Mouse (Mus musculus) ES-E14 (cell line): ENCODE results near the gene Itpr2. TPM values are rescaled to one million over a fixed set of nuclear protein-coding genes. Genes with fewer than 3 reads are reported as not detected.
A peak's percentile ranks its signal among the peaks of the same experiment; 100 is the strongest.

Experiments used
- DNase-seq: peaks from one replicate; pipeline ENCODE4 v3.0.0-alpha.2; 2013; ENCODE audit warnings: low read depth, low spot score
- H3K27ac ChIP-seq: 2 replicates; pipeline ENCODE4 v1.5.1; 2012; ENCODE audit warnings: low read depth, mild to moderate bottlenecking, low read length, moderate library complexity, mixed read lengths; ENCODE audit not compliant: poor library complexity, insufficient read depth, severe bottlenecking
- H3K36me3 ChIP-seq: 2 replicates; pipeline ENCODE4 v1.6.1; 2012; ENCODE audit warnings: mild to moderate bottlenecking, low read length, moderate library complexity, mixed read lengths; ENCODE audit not compliant: control insufficient read depth, poor library complexity, insufficient read depth, severe bottlenecking
- H3K4me1 ChIP-seq, 2 experiments: fragments of 150-350 bp in 1 of 2; sonication (generic) in 1 of 2; 2 replicates each; pipeline ENCODE4 v1.6.1; 2012; ENCODE audit warnings: low read length in 2 of 2, mild to moderate bottlenecking in 1 of 2, mixed read lengths in 1 of 2; ENCODE audit not compliant: control insufficient read depth in 2 of 2, insufficient read depth in 2 of 2, poor library complexity in 1 of 2
- H3K4me3 ChIP-seq, 2 experiments: fragments of 150-350 bp in 1 of 2; sonication (generic) in 1 of 2; 2 replicates each; pipeline ENCODE4 v1.5.1; 2012; ENCODE audit warnings: low read length in 2 of 2, low read depth in 1 of 2, mild to moderate bottlenecking in 1 of 2, mixed read lengths in 1 of 2; ENCODE audit not compliant: insufficient read depth in 1 of 2, poor library complexity in 1 of 2, severe bottlenecking in 1 of 2
- H3K9ac ChIP-seq: 2 replicates; pipeline ENCODE4 v1.6.1; 2012; ENCODE audit warnings: low read depth, mild to moderate bottlenecking, low read length, mixed read lengths; ENCODE audit not compliant: poor library complexity, insufficient read depth, severe bottlenecking
- H3K9me3 ChIP-seq: fragments of 150-350 bp; sonication (generic); 2 replicates; pipeline ENCODE4 v1.6.1; 2012; ENCODE audit warnings: low read depth, mild to moderate bottlenecking, low read length; ENCODE audit not compliant: control insufficient read depth, insufficient read depth
- CHD2 ChIP-seq: IDR thresholded peaks from 2 replicates; pipeline ENCODE4 v1.6.1; 2014; ENCODE audit warnings: mild to moderate bottlenecking, low read depth, low read length, inconsistent platforms
- HCFC1 ChIP-seq: IDR thresholded peaks from 2 replicates; pipeline ENCODE4 v1.6.1; 2012; ENCODE audit warnings: low read length, inconsistent platforms, borderline replicate concordance; ENCODE audit not compliant: insufficient read depth
- MAFK ChIP-seq: IDR thresholded peaks from 2 replicates; pipeline ENCODE4 v1.6.1; 2014; ENCODE audit warnings: mild to moderate bottlenecking, low read depth, low read length, inconsistent platforms; ENCODE audit not compliant: insufficient read depth
- ZC3H11A ChIP-seq: IDR thresholded peaks from 2 replicates; pipeline ENCODE4 v1.6.1; 2012; ENCODE audit warnings: low read depth, mild to moderate bottlenecking, inconsistent platforms, low read length, borderline replicate concordance
- ZNF384 ChIP-seq: IDR thresholded peaks from 2 replicates; pipeline ENCODE4 v1.6.1; 2012; ENCODE audit warnings: low read depth, low read length, inconsistent platforms
- in situ Hi-C, 2 experiments: fragments of 600-800 bp; cut with MboI; formaldehyde crosslinking; loops; one replicate each; pipeline ENCODE4 v1.15.1; 2025; ENCODE audit warnings: low sequenced_read_pairs in 2 of 2, inconsistent platforms in 1 of 2; ENCODE audit not compliant: unreplicated experiment in 2 of 2
- total RNA-seq: library from RNA; depleted of rRNA; stranded (reverse); fragments of 300-350 nt; gene quantifications from 2 replicates; pipeline ENCODE4 v1.2.3, GENCODE M21; 2012

Itpr2 gene
- total RNA-seq, 1 experiment: 1.5 TPM

DNA sequence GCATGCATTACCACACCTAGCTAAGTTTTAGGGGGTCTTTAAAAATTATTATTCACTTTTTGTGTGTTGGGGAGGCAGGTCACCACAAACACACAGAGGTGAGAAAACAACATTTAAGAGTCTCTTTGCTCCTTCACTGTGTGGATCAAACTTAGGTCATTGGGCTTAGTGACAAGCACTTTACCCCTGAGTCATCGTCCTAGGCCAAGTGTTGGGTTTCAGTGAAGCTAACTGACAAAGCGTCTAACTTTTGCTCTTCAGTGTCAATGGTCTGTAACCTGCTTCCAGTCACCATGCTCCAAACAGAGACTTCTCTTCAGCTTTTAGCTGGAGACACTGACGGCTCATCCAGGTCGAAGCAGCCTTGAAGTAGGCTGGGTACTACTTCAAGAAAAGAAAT is 31.1 kb upstream of the Itpr2 start:
- no peaks in the 10 kb centered on the region for H3K36me3 ChIP-seq
- no peak overlapping the region for H3K27ac ChIP-seq
- no peak for DNase-seq
- TF ChIP-seq HCFC1: no peak
- TF ChIP-seq MAFK: no peak
- H3K4me1 ChIP-seq: no peaks in the 10 kb centered on the region
- in situ Hi-C loops: no loop called here
- H3K4me3 ChIP-seq: no peak overlapping the region
- no peaks in the 10 kb centered on the region for H3K9me3 ChIP-seq
- H3K9ac ChIP-seq: no peak overlapping the region

DNA sequence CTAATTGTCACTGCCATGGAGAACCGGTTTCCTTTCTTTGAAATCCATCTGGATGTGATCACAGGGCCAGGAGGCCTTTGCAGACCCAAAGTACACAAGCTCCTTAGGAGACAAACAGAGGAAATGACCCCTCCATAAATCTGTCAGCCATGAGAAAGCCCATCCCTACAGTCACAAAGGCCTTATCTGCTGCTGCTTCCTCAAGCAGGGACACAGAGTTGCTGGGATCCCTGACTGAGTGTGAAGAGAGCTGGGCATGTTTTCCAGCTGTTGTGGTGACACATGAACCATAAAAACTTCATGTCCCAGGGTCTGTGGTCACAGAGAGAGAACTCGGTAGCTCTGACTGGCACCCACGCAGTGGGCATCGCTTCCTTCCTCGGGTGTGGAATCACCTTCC is 28.7 kb upstream of the Itpr2 start:
- no peaks in the 10 kb centered on the region for H3K36me3 ChIP-seq
- no peaks in the 10 kb centered on the region for H3K9me3 ChIP-seq
- no peak overlapping the region for H3K9ac ChIP-seq
- TF ChIP-seq MAFK (no peak), CHD2 (no peak), ZNF384 (no peak), HCFC1 (no peak), ZC3H11A (no peak)
- H3K27ac ChIP-seq: no peak overlapping the region
- DNase-seq: no peak
- no peak overlapping the region for H3K4me3 ChIP-seq
- H3K4me1 ChIP-seq: no peaks in the 10 kb centered on the region
- in situ Hi-C loops: no loop called here

DNA sequence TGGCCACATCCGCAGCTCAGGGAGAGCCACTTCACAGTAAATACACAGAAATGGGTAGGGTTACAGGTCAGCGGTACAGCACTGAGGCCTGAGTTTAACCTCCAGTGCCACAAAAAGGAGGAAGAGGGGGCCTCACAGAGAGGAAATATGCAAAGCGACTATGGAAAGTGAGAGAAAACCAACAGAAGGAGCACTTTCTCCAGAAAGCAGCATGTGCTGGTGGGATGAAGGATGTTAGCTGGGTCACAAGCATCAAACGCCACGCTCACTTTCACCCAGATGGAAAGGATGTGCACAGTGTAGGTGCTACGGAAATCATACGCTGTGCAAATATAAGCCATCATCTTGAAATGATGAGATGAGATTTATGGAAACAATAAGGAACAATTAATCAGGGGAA is 28.3 kb upstream of the Itpr2 start:
- in situ Hi-C loops: no loop called here
- Histone ChIP-seq H3K9ac (no peak overlapping the region), H3K36me3 (no peaks in the 10 kb centered on the region), H3K9me3 (no peaks in the 10 kb centered on the region), H3K4me1 (no peaks in the 10 kb centered on the region), H3K4me3 (no peak overlapping the region), H3K27ac (no peak overlapping the region)
- TF ChIP-seq HCFC1 (no peak), MAFK (no peak), ZNF384 (no peak), CHD2 (no peak), ZC3H11A (no peak)
- no peak for DNase-seq

DNA sequence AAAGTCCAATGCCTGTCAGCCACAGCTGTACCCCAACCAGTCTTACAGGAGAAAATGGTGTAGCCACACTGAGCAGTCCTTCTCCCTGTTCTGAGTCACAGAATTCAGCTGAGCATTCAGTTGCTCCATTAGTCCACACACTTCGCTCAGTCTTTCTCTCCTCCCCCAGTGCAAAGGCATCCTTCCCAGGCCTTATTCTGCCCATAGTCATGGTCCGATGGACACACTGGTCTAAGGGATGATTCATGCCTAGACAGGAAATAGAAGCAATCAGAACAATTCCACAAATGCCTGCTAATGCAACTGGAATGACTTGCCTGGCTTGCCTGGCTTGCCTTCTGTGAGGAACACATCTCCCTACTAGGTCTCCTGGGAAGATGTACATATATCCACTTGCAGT is 25.5 kb upstream of the Itpr2 start:
- H3K9me3 ChIP-seq: no peaks in the 10 kb centered on the region
- no peak for DNase-seq
- no peaks in the 10 kb centered on the region for H3K36me3 ChIP-seq
- H3K27ac ChIP-seq: no peak overlapping the region
- H3K4me1 ChIP-seq: no peaks in the 10 kb centered on the region
- no peak overlapping the region for H3K9ac ChIP-seq
- in situ Hi-C loops: no loop called here
- TF ChIP-seq MAFK (no peak), CHD2 (no peak), ZC3H11A (no peak), HCFC1 (no peak), ZNF384 (no peak)
- no peak overlapping the region for H3K4me3 ChIP-seq

DNA sequence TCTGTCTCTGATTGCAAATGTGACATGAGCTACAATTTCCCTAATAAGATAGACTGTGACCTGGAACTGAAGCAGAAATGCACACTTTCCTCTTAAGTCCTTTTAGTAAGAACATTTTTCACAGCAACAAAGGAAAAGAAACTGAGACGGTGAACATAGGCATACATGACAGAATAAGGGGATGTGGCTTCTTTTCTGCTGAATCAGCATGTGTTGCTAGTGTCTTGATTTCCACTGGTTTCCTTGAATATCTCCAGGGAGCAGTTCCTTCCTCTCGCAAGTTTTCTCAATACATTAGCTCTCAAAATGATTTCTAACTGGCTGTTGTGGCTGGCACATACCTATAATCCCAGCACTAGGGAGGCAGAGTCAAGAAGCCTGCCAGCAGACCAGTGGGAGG is 23.5 kb upstream of the Itpr2 start:
- Histone ChIP-seq H3K27ac (no peak overlapping the region), H3K36me3 (no peaks in the 10 kb centered on the region), H3K9ac (no peak overlapping the region), H3K4me3 (no peak overlapping the region), H3K4me1 (no peaks in the 10 kb centered on the region), H3K9me3 (no peaks in the 10 kb centered on the region)
- no peak for TF ChIP-seq CHD2
- peak; percentile 89 for TF ChIP-seq MAFK
- in situ Hi-C loops: no loop called here
- DNase-seq: no peak
